Mouse (Mus musculus): ENCODE results near the gene Tmem243. TPM values are rescaled to one million over a fixed set of nuclear protein-coding genes. Genes with fewer than 3 reads are reported as not detected.
"Not testable (repeated sequence)": the region's sequence is repeated elsewhere in the genome, so short reads cannot be mapped to it uniquely, and the experiment has no call there.

Tmem243 gene
- polyA plus RNA-seq, 1 experiment = 20.8 TPM

GRCm38 (mm10) chr5:9163411-9163810, 62.9 kb downstream of the Tmem243 start:
- H3K27me3 ChIP-seq (ENCODE audit: control insufficient read depth, insufficient read depth, low read length) = no peaks in the 10 kb centered on the region
- no peak overlapping the region for H3K27ac ChIP-seq (ENCODE audit: insufficient read depth, low read length)
- H3K4me1 ChIP-seq (ENCODE audit: control insufficient read depth, insufficient read depth, low read length) = no peaks in the 10 kb centered on the region; the same call in 1 of the 2 replicates
- no peak for DNase-seq
- WGBS = 96% methylated on average over 3 of the region's 3 CpGs
- H3K4me3 ChIP-seq (replicated peaks; ENCODE audit: insufficient read depth, low read depth, low read length) = no peak overlapping the region
- TF ChIP-seq POLR2A (IDR thresholded peaks at IDR 0.05; ENCODE audit: borderline replicate concordance, insufficient read depth, low read length) (no peak), CTCF (IDR thresholded peaks at IDR 0.05; ENCODE audit: borderline replicate concordance, insufficient read depth, low read depth, low read length) (no peak)

GRCm38 (mm10) chr5:9165151-9165550, 64.7 kb downstream of the Tmem243 start:
- H3K4me1 ChIP-seq (ENCODE audit: control insufficient read depth, insufficient read depth, low read length); DNase-seq; H3K27me3 ChIP-seq (ENCODE audit: control insufficient read depth, insufficient read depth, low read length); H3K27ac ChIP-seq (ENCODE audit: insufficient read depth, low read length); H3K4me3 ChIP-seq (replicated peaks; ENCODE audit: insufficient read depth, low read depth, low read length): not testable (repeated sequence)
- 76% methylated on average over 10 of the region's 10 CpGs for WGBS

- DNase-seq = no peak
- no peak overlapping the region for H3K4me3 ChIP-seq (replicated peaks; ENCODE audit: insufficient read depth, low read depth, low read length)
- TF ChIP-seq POLR2A (IDR thresholded peaks at IDR 0.05; ENCODE audit: borderline replicate concordance, insufficient read depth, low read length) (no peak), CTCF (IDR thresholded peaks at IDR 0.05; ENCODE audit: borderline replicate concordance, insufficient read depth, low read depth, low read length) (no peak)
- 74% methylated on average over 8 of the region's 8 CpGs for WGBS
- H3K4me1 ChIP-seq (ENCODE audit: control insufficient read depth, insufficient read depth, low read length) = no peaks in the 10 kb centered on the region
- H3K27ac ChIP-seq (ENCODE audit: insufficient read depth, low read length) = no peak overlapping the region
- no peaks in the 10 kb centered on the region for H3K27me3 ChIP-seq (ENCODE audit: control insufficient read depth, insufficient read depth, low read length)
Observed at GRCm38 (mm10) chr5:9166366-9166765, 65.9 kb downstream of the Tmem243 start.

DNA sequence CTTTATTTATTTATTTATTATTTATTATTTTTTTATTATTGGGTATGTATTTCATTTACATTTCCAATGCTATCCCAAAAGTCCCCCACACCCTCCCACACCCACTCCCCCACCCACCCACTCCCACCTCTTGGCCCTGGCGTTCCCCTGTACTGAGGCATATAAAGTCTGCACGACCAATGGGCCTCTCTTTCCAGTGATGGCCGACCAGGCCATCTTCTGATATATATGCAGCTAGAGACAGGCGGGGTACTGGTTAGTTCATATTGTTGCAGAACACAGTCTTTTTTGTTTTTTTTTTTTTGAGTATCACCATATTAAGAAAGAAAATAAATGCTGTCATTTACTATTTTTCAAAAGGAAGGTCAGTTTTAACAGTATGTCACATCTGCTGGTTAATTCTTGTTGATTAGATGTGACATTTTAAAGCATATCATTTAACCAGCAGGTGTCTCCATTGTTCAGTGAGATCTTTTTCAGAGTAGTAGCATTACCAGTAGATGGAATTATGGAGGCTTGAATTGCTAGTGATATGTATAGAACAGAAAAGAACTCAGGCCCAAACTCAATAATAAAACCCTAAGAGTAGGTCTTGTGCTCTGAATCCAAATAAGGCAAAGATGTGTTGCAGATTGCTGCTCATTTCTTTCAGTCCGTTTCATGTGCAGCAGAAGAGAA, 69.0 kb downstream of the Tmem243 start:
- H3K27me3 ChIP-seq (ENCODE audit: control insufficient read depth, insufficient read depth, low read length); H3K27ac ChIP-seq (ENCODE audit: insufficient read depth, low read length); H3K4me1 ChIP-seq (ENCODE audit: control insufficient read depth, insufficient read depth, low read length); H3K4me3 ChIP-seq (replicated peaks; ENCODE audit: insufficient read depth, low read depth, low read length): not testable (repeated sequence)
- WGBS = 73% methylated on average over 5 of the region's 5 CpGs
- TF ChIP-seq CTCF (IDR thresholded peaks at IDR 0.05; ENCODE audit: borderline replicate concordance, insufficient read depth, low read depth, low read length) = peak; percentile 15; the same call in 1 of the 2 replicates
- DNase-seq = peak in 1 of 2 experiments; percentile 29

DNA sequence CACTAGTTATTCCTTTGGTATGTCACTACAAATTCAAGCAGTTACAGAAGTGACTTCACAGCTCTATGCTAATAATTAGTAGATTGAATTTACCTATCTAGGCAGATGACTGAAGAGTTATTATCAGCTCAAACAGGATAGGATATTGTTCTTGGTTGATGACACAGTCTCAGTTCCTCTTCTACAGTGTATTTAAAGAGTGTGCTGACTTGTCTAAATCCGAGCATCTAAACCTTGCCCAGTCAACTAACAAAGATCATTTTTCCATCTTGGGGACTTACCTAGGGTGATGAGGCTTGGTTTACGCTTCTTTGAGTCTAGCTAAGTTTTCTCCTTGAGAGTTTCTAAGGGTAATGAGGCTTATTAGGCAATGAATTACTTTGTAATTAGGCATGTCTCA, 72.8 kb downstream of the Tmem243 start:
- WGBS = 76% methylated on average over 2 of the region's 2 CpGs
- Histone ChIP-seq H3K27ac (ENCODE audit: insufficient read depth, low read length) (no peak overlapping the region), H3K27me3 (ENCODE audit: control insufficient read depth, insufficient read depth, low read length) (no peaks in the 10 kb centered on the region), H3K4me1 (ENCODE audit: control insufficient read depth, insufficient read depth, low read length) (no peaks in the 10 kb centered on the region), H3K4me3 (replicated peaks; ENCODE audit: insufficient read depth, low read depth, low read length) (no peak overlapping the region)
- TF ChIP-seq CTCF (IDR thresholded peaks at IDR 0.05; ENCODE audit: borderline replicate concordance, insufficient read depth, low read depth, low read length) = no peak
- TF ChIP-seq POLR2A (IDR thresholded peaks at IDR 0.05; ENCODE audit: borderline replicate concordance, insufficient read depth, low read length) = no peak
- no peak for DNase-seq

GRCm38 (mm10) chr5:9186467-9186866, 86.0 kb downstream of the Tmem243 start:
- H3K4me3 ChIP-seq (replicated peaks; ENCODE audit: insufficient read depth, low read depth, low read length) = no peak overlapping the region
- no peak for DNase-seq
- H3K4me1 ChIP-seq (ENCODE audit: control insufficient read depth, insufficient read depth, low read length) = no peaks in the 10 kb centered on the region
- no peak overlapping the region for H3K27ac ChIP-seq (ENCODE audit: insufficient read depth, low read length)
- no peaks in the 10 kb centered on the region for H3K27me3 ChIP-seq (ENCODE audit: control insufficient read depth, insufficient read depth, low read length)
- 69% methylated on average over 1 of the region's 1 CpGs for WGBS
- TF ChIP-seq POLR2A (IDR thresholded peaks at IDR 0.05; ENCODE audit: borderline replicate concordance, insufficient read depth, low read length) = no peak
- TF ChIP-seq CTCF (IDR thresholded peaks at IDR 0.05; ENCODE audit: borderline replicate concordance, insufficient read depth, low read depth, low read length) = no peak

Other genes with a start within 250 kb of the Tmem243 start
- 1.3 and 1.6 TPM in 2 replicates for gene Abcb4, start 207.0 kb upstream of the Tmem243 start, polyA plus RNA-seq (2012; rRNA removed)
- gene Crot, start 103.3 kb upstream of the Tmem243 start, polyA plus RNA-seq (2012; rRNA removed) = 24.0 and 24.8 TPM in 2 replicates
- gene Dmtf1, start 61.1 kb downstream of the Tmem243 start, polyA plus RNA-seq (2012; rRNA removed) = 67.5 and 75.3 TPM in 2 replicates
- 24.6 and 28.3 TPM in 2 replicates for gene 9330182L06Rik, start 165.4 kb downstream of the Tmem243 start, polyA plus RNA-seq (2012; rRNA removed)

All from cerebellum, adult 2 months (tissue).